Mouse (Mus musculus) gastrocnemius, postnatal 36 days (tissue): ENCODE results near the gene Zfp207. TPM values are rescaled to one million over a fixed set of nuclear protein-coding genes. Genes with fewer than 3 reads are reported as not detected.
"Not testable (repeated sequence)": the region's sequence is repeated elsewhere in the genome, so short reads cannot be mapped to it uniquely, and the experiment has no call there.

Experiments used
- DNase-seq, 2 experiments: peaks; one replicate each; pipeline ENCODE4 v3.0.0; 2022
- intact Hi-C: fragments of 180-260 bp; cut with DNase I; formaldehyde crosslinking; loops from one replicate; pipeline ENCODE4 v1.15.1; 2025
- total RNA-seq, 2 experiments: library from RNA; stranded (reverse); gene quantifications; 2 replicates each; pipeline ENCODE4 v1.2.3; 2021

The Zfp207 gene
- total RNA-seq, 2 experiments from 2014 or later: 44.6 to 57.9 TPM

DNA sequence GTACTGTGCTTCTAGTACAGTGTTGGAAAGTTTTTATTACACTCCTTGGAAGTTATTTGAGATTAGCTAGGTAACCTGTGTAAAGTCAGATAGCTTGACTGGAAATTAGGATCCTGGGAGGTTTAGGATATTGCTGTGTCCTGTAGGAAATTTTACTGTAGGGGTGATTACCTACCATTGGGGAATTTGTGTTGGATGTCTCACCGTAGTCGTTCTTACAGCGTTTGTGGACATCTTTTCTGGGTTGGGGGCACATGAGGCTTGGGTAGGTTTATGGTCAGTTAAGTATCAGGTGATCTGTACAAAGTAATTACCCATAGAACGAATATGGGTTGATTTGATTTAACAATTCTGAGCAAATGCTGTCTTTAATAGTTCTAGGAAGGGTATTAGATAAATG is 13.5 kb downstream of the Zfp207 start:
- no peak for DNase-seq
- intact Hi-C loops: no loop called here

DNA sequence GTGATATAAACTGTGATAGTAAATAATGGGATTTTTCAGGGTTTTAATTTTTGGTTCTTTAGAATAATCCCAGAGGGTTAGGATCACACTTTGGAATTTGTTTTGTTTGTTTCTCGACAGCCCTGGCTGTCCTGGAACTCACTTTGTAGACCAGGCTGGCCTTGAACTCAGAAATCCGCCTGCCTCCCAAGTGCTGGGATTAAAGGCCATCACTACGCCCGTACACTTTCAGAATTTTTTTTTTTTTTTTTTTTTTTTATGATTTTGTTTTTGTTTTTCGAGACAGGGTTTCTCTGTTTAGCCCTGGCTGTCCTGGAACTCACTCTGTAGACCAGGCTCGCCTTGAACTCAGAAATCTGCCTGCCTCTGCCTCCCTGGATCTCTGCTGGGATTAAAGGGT is 24.8 kb downstream of the Zfp207 start:
- intact Hi-C loops, DNase-seq: not testable (repeated sequence)

DNA sequence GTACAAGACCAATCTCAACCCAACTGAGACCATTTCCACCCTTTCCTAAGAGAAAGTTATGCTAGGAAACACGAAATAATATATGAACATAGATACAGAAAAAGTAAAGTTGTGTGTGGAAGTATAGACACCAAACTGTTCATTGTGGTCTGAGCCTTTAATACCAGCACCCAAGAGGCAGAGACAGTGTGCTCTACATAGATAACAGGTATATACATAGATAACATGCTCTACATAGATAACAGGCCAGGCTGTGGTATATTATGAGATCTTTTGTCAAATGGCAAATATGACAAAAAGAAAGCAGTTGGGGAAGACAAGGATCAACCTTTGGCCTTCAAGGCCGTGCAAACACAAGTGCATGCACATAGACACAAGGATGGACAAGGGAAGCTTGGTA is 27.3 kb downstream of the Zfp207 start:
- intact Hi-C loops: no loop called here
- DNase-seq: no peak

DNA sequence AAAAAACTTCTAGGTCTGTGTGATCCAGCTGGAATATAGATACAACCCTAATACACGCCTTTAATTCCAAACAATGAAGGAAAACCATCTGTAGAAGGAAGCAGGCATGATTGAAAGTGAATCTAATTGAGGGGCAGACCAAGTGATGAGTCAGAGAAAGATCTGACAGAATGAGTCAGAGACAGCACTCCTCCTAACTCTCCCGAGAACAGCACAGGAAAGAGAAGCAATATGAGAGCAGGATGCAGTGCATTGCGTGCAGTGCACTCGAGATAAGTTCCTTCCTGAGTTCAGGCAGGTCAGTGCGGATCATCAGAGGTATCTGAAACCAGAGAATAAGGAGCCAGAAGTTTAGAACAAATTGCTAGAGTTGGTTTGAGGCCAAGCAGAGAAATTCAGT is 34.0 kb downstream of the Zfp207 start:
- intact Hi-C loops: no loop called here
- no peak for DNase-seq

DNA sequence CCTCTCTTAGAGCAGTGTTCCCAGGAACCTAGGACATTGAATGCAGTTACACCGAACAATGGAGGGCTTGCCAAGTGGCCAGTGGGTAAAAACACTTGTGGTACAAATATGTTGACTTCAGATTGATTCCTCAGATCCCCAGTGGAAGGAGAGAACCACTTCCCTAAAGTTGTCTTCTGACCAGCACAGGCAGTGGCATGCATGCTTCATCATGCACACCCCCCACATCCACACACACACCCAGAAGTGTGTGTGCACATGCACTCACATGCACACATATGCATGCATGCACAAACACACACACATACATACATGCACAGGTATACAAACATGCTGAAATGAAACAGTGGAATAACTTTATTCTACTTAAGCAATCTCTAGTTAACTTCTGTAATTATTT is 36.7 kb downstream of the Zfp207 start:
- intact Hi-C loops: no loop called here
- no peak for DNase-seq

DNA sequence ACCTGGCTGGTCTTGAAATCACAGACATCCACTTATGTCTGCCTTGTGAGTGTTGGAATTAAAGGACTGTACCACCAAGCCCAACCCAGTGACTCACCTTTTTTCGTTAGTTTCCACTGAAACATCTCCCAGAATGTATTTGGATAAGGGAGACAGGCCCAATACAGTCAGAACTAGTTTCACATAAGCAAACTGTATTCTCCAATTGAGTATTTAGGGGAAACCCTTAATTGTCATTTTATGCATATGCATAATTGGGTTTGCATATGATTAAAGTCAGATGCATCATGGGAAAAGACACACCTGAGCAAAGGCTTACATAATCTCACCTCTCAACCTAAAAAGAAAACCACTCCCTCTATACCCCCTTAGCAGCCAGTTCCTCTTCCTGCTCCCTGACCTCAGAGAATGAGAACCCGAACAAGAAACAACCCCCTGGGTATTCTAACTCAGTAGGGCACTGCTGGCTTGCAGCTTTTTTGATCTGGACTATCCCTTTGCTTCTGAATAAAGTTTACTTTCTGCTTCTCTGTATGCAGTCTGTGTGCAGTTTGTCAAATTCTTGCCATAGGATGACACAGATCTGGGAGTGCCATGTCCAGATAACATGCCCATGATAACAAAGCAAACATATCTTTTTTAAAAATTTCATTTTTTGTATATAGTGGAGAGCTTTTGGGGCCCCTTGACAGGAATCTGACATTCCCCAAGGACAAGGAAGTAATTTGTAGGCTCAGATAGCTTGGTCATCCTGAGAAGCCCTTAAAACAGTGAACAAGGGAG is 37.3 kb downstream of the Zfp207 start:
- no peak for DNase-seq
- intact Hi-C loops: no loop called here

DNA sequence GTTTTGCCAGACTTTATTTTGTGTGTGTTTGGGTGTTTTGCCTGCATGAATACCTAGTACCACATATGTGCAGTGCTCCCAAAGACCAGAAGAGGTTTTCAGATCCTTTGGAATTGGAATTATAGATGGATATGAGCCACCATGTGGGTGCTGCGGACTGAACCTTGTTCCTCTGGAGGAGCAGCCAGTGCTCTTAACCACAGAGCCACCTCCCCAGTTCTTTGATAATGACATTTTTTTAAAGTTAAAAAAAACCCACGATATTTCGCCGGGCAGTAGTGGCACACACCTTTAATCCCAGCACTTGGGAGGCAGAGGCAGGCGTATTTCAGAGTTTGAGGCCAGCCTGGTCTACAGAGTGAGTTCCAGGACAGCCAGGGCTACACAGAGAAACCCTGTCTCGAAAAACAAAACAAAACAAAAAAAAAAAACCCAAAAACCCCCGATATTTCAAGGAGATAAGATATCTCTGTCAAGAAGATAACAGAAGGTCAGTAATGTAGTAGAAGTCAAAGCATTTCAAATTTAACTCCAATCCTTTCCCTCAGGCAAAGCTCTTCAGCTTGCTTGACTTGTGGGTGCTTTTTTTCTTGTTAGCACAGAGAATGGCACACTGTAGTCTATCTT is 38.5 kb downstream of the Zfp207 start:
- no peak for DNase-seq
- intact Hi-C loops: no loop called here

DNA sequence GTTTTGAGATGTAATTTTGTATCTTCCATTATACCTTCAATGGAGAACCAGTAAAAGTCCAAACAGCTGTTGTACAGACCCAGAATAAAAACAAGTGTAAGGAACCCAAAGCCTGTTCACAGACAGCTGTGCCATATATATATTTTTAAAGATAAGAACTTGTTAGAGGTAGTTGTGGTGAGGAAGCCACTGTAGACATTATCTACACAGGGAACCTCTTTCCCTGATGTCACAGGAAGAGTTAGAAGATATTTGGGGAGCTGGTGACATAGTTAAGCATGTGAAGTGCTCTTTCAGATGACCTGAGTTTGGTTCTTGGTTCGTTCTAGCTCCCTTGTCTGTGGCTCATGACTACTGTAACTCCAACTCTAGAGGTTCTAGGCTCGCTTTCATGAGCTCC is 41.6 kb downstream of the Zfp207 start:
- DNase-seq: no peak
- intact Hi-C loops: loop anchor here (5.0 kb wide), 2 partner anchors 48 to 248 kb away; no protein-coding TSS in a partner anchor

DNA sequence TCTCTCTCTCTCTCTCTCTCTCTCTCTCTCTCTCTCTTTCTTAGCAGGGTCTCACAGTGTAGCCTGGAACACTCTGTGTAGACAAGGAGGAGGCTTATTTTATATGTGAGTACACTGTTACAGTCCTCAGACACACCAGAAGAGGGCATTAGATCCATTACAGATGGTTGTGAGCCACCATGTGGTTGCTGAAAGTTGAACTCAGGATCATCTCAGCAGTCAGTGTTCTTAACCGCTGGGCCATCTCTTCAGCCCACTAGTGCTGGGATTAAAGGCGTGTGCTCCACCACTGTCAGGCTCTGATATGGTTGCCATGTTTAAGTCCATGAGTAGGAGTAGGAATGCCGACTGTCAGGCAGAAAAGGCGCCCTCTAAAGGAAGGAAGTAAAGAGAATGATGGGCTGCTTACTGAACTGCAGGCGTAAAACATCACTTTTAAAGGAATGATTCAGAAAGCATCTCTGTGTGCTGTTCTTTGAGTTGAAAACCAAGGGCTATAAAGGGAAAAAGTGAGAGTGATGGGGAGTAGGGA is 42.2 kb downstream of the Zfp207 start:
- DNase-seq: no peak
- intact Hi-C loops: loop anchor here (5.0 kb wide), 2 partner anchors 47 to 247 kb away; no protein-coding TSS in a partner anchor

DNA sequence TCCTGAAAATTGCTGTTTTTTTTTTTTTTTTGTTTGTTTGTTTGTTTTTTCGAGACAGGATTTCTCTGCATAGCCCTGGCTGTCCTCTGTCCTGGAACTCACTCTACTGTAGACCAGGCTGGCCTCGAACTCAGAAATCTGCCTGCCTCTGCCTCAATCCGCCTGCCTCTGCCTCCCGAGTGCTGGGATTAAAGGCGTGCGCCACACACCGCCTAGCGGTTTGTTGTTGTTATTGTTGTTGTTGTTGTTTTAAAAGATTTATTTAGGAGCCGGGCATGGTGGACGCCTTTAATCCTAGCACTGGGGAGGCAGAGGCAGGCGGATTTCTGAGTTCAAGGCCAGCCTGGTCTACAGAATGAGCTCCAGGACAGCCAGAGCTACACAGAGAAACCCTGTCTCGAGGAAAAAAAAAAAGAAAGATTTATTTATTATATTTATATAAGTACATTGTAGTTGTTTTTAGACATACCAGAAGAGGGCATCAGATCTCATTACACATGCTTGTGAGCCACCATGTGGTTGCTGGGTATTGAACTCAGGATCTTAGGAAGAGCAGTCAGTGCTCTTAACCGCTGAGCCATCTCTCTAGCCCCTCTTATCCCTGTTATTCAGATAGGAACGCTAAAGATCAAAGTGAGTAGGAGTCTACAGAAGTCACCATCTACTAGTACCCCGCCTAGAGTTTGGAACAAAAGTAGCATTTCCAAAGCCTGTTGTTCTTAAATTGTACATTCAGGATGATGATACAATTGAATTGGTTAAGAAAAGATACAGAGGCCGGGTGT is 43.1 kb downstream of the Zfp207 start:
- DNase-seq: not testable (repeated sequence)
- intact Hi-C loops: loop anchor here (5.0 kb wide), 2 partner anchors 46 to 246 kb away; no protein-coding TSS in a partner anchor

DNA sequence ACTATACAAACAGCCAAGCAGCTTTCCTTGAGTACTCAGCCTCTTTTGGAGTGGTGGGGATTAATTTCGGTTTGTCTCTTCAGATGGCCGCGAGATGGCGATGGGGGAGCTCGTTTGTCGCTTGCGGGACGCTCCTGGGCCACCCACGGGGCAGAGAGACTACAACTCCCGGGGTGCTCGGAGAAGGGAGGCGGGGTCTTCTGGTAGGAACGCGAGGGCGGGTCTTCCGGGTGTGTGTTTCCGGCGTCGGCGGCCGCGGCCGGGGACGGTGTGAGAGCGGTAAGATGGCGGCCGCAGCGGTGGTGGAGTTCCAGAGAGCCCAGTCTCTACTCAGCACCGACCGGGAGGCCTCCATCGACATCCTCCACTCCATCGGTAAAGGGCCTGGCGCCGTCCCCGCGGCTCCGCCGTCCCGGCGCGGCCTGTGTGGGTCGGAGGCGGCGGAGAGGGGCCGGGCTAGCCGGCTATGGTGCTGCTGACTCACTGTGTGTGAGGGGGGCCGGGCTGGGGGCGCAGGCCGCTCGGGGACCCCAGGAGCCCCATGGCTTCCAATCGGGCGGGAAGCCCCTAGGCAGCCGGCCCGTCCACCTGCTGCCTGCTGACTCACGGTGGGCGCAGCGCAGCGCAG is 45.4 kb downstream of the Zfp207 start, which contains the start of gene Psmd11:
Gene Psmd11, plus strand, starts transcription at position 235 of the 628 bp plus-strand sequence.
- intact Hi-C loops: loop anchor here (5.0 kb wide), 2 partner anchors 44 to 244 kb away; no protein-coding TSS in a partner anchor
- peak; percentile 88 to 94 for DNase-seq

DNA sequence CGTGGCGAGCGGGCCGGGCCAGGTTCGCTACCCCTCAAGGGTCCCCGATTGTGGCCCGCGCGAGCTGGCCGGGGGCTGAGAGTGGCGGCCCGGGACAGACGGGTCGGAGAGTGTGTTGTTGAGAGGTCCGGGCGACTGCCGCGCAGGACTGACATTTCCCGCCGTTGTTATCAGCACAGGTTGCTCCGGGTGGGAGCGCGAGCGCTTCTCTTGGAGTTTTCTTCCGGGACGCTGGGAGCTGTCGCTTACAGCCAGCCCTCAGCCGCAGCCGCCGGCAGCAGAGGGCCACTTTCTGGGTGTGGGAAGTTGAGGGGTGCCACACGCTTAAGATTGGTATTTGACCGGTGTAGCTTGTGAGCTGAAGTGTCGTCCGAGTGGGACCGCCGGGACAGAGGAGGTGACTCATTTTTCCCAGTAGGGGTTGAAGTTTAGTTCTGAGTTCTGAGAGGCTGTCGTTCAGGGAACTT is 46.0 kb downstream of the Zfp207 start:
- intact Hi-C loops: loop anchor here (5.0 kb wide), 2 partner anchors 43 to 243 kb away; no protein-coding TSS in a partner anchor
- peak in 1 of 2 experiments; percentile 16 for DNase-seq

DNA sequence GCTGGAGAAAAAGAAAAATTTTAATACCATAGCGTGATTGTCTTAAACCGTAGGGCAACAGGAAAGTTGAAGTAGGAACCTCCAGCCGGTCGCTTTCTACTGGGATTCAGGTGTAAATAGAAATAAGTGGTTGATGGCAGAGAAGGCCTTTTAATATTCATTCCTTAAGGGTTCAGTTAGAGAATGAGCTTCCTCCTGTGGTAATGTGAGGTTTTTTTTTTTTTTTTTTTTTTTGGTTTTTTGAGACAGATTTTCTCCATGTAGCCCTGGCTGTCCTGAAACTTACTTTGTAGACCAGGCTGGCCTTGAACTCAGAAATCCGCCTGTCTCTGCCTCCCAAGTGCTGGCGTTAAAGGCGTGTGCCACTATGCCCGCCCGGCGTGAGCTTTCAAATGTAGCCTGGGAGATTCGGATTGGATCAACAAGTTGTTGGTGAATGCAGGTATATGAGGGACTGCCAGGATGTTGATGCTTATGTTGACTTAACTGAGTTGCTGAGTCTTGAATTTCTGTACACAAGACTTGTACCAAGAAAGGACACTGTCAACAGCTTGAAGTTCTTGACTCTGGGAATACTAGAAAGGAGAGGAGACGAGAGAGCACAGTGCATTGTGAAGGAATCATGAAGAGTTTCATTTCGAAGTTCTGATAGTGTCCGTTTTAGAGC is 46.6 kb downstream of the Zfp207 start:
- intact Hi-C loops: loop anchor here (5.0 kb wide), 2 partner anchors 43 to 243 kb away; no protein-coding TSS in a partner anchor
- DNase-seq: no peak

DNA sequence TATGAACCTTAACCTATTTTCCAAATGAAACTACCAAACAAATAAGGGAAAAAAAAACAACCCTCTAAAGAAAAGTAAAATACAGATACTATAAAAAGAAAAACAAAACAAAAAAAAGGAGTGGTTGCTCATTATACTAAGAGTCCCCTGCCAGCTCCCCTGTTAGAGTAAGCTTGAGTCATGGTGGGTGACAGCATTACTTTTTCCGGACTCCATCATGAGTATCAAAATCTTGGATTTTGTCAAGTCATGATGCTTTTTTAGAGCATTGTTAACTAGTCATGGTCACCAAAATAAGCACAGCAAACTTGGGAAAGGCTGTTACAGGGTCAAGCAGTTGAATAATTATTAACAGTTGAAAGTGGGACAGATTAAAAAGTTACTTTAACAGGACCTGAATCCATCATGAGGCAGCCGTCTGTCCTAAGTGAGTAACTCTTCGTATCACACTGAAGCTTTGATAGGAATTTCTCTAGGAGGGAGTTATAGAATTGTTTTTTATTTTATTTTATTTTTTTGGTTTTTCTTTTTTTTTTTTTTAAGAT is 47.4 kb downstream of the Zfp207 start:
- DNase-seq: no peak
- intact Hi-C loops: no loop called here

DNA sequence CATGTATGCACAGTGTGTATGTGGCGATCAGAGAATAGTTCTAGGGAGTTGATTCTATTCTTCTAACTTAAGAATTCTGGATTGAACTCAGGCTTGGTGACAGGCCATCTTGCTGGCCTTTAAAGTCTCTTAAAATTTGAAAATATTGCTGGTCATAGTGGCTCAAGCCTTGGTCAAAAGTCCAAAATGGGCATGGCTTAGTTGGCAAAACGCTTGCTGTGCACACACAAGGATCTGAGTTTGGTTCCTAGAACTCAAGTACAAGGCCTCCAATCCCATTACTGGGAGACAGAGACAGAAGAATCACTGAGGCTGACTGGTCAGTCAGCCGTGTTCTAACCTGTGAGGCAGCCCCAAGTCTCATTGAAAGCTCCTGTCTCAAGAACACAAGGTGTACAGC is 63.8 kb downstream of the Zfp207 start:
- intact Hi-C loops: no loop called here
- no peak for DNase-seq

DNA sequence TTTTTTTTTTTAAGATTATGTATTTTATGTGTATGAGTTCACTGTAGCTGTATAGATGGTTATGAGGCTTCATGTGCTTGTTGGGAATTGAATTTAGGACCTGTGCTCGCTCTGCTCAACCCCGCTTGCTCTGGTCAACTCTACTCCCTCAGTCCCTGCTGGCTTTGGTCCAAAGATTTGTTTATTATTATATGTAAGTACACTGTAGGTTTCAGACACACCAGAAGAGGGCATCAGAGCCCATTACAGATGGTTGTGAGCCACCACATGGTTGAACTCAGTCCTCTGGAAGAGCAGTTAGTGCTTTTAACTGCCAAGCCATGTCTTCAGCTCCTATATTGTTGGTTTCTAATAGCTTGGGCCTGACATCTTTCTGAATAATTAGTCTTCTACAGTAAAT is 66.8 kb downstream of the Zfp207 start:
- no peak for DNase-seq
- intact Hi-C loops: no loop called here

DNA sequence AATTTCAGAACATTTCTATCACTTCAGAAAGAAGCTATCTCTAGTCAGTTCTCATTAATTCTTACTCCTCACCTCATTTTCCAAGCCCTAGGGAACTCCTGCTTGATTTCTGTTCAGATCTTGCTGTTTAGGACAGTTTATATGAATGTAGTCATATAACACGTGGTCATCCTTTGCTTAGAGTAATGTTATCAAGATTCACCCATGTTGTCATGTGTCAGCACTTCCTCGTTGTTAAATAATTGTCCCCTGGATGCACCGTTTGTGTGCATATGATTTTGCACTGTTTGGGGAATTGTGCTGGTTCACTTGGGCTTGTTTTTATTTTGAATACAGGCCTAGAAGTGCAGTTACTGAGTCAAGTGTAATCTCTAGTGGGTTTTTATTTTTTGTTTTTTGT is 69.2 kb downstream of the Zfp207 start:
- intact Hi-C loops: no loop called here
- DNase-seq: no peak

DNA sequence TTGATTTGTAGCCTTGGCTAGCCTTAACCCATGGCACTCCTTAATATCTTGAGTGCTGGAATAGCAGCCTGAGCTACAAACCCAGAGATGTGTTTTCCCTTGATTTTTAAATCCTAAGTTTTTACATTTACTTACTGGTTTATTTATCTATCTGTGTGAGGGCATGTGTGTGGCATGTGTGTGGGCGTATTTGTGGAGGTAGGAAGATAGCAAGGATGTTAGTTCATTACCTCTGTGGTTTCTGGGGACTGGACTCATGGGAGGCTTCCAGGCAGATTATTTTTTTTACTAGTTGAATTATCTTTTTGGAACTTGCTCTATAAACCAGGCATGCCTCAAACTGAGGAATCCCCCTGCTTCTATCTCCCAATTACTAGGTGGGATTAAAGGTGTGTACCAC is 70.1 kb downstream of the Zfp207 start:
- intact Hi-C loops: no loop called here
- DNase-seq: no peak
